Mouse (Mus musculus) small intestine, adult 2 months (tissue): ENCODE measurements around the gene 1700056E22Rik. TPM values are rescaled to one million over a fixed set of nuclear protein-coding genes. Genes with fewer than 3 reads are reported as not detected.

ENCODE experiments used
- H3K27ac ChIP-seq: fragments of 200-500 bp; 2 replicates; pipeline ENCODE4 v1.5.1; 2012; ENCODE audit warnings: low read depth, low read length, control low read depth, inconsistent platforms; ENCODE audit not compliant: insufficient read depth
- H3K27me3 ChIP-seq: fragments of 200-500 bp; 2 replicates; pipeline ENCODE4 v1.6.1; 2012; ENCODE audit warnings: mild to moderate bottlenecking, moderate library complexity, low read length, inconsistent platforms; ENCODE audit not compliant: control insufficient read depth, insufficient read depth
- H3K36me3 ChIP-seq: fragments of 200-500 bp; 2 replicates; pipeline ENCODE4 v1.6.1; 2012; ENCODE audit warnings: mild to moderate bottlenecking, low read length, control low read depth, inconsistent platforms; ENCODE audit not compliant: control insufficient read depth, insufficient read depth
- H3K4me1 ChIP-seq: fragments of 200-500 bp; 2 replicates; pipeline ENCODE4 v1.6.1; 2012; ENCODE audit warnings: low read length, inconsistent platforms, mixed read lengths; ENCODE audit not compliant: control insufficient read depth, insufficient read depth, insufficient read length
- H3K4me3 ChIP-seq: fragments of 200-500 bp; 2 replicates; pipeline ENCODE4 v1.5.1; 2012; ENCODE audit warnings: low read depth, mild to moderate bottlenecking, control low read depth, inconsistent platforms, low read length, moderate library complexity
- CTCF ChIP-seq: fragments of 200-500 bp; IDR thresholded peaks from 2 replicates; pipeline ENCODE4 v1.5.1; 2012; ENCODE audit warnings: low read depth, mild to moderate bottlenecking, control low read depth, inconsistent platforms, low read length, moderate library complexity, mixed read lengths; ENCODE audit not compliant: insufficient replicate concordance, insufficient read length; ENCODE audit errors: extremely low read depth
- POLR2A ChIP-seq: fragments of 200-500 bp; IDR thresholded peaks from 2 replicates; pipeline ENCODE4 v1.6.1; 2012; ENCODE audit warnings: low read depth, mild to moderate bottlenecking, control low read depth, inconsistent platforms, low read length, moderate library complexity
- WGBS: fragments of 180-500 bp; shearing (Covaris S2); methylation state at CpG from one replicate; pipeline ENCODE4 v1.1.7; 2018; 5-methylcytosine and 5-hydroxymethylcytosine counted together
- polyA plus RNA-seq: library from polyadenylated mRNA; depleted of rRNA; stranded (reverse); fragments of >200 nt; gene quantifications from 2 replicates; pipeline ENCODE4 v1.2.3, GENCODE M21; 2012; rRNA removed

1700056E22Rik gene
- polyA plus RNA-seq = 0.19 and 1.6 TPM in 2 replicates

DNA sequence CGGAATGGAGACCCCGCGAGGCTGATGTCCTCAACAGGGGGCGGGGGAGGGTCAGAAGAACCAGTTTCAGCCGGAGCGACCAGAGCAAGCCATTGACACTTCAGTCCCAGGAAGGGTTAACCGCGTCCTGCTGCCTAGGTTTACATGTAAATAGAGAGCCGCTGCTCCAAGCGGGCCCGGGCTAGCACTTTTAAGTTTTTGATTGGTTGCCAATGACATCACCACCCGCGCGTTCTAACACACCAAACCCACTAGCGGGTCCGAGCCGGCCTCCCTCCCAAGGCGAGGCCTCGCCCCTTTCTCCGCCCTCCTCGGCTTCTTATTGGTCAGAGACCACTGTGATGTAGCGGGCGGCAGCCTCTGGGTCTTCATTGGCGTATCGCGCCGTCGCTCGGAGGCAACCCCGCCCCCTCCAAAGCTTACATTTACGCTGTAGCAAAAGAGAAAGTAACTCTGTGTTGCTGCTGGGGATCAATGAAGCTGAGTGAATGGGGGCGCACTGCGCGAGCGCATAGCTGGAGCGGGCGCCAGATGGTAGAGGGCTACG is at the start of gene 1700056E22Rik:
Gene 1700056E22Rik (minus strand): TSS at position 291 of the 547 bp plus-strand sequence.
- H3K4me3 ChIP-seq = peak within 1 kb of the TSS; percentile 85
- peaks cover 2% of the 10 kb centered on the region; the same call in 1 of the 2 replicates for H3K36me3 ChIP-seq
- TF ChIP-seq POLR2A (peak; percentile 57; the same call in 1 of the 2 replicates), CTCF (no peak)
- no peaks in the 10 kb centered on the region for H3K27me3 ChIP-seq
- peak within 1 kb of the TSS; percentile 87 for H3K27ac ChIP-seq
- H3K4me1 ChIP-seq = peaks cover 4% of the 10 kb centered on the region; the same call in 1 of the 2 replicates
- under 1% methylated on average over 38 of the region's 38 CpGs for WGBS

- H3K27me3 ChIP-seq = no peaks in the 10 kb centered on the region
- TF ChIP-seq POLR2A (no peak), CTCF (no peak)
- H3K4me3 ChIP-seq = no peak overlapping the region
- 67% methylated on average over 7 of the region's 7 CpGs for WGBS
- H3K36me3 ChIP-seq = no peaks in the 10 kb centered on the region
- H3K27ac ChIP-seq = no peak overlapping the region
- H3K4me1 ChIP-seq = no peaks in the 10 kb centered on the region
Observed at GRCm38 (mm10) chr1:184083166-184083565, 49.1 kb upstream of the 1700056E22Rik start.

- WGBS = 56% methylated on average over 3 of the region's 3 CpGs
- Histone ChIP-seq H3K4me1 (no peaks in the 10 kb centered on the region), H3K27me3 (no peaks in the 10 kb centered on the region), H3K27ac (no peak overlapping the region), H3K4me3 (no peak overlapping the region), H3K36me3 (no peaks in the 10 kb centered on the region)
- no peak for TF ChIP-seq POLR2A
- TF ChIP-seq CTCF = no peak
Observed at GRCm38 (mm10) chr1:184082661-184083060, 48.6 kb upstream of the 1700056E22Rik start.

DNA sequence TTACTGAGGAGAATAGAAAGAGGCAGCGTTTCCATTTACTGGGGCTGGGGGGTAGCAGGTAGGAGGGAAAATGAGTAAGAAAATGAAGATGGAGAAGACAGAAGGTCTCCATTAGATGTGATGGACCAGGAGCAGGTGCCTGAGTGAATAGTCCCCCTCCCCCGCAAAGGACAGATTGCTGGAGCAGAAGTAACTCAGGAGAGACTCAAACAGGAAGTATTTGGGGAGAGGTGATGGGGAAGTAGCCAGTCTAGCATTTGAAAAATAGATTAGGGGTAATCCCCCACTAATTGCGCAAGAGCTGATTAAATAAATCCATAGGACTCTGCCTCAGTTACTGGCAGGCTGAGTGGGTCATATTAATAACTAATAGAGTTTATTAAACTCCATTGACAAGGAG is 45.2 kb upstream of the 1700056E22Rik start:
- Histone ChIP-seq H3K27me3 (no peaks in the 10 kb centered on the region), H3K36me3 (peaks cover under 1% of the 10 kb centered on the region), H3K4me1 (no peaks in the 10 kb centered on the region), H3K4me3 (no peak overlapping the region), H3K27ac (no peak overlapping the region)
- TF ChIP-seq CTCF (no peak), POLR2A (no peak)
- 85% methylated on average over 3 of the region's 3 CpGs for WGBS

DNA sequence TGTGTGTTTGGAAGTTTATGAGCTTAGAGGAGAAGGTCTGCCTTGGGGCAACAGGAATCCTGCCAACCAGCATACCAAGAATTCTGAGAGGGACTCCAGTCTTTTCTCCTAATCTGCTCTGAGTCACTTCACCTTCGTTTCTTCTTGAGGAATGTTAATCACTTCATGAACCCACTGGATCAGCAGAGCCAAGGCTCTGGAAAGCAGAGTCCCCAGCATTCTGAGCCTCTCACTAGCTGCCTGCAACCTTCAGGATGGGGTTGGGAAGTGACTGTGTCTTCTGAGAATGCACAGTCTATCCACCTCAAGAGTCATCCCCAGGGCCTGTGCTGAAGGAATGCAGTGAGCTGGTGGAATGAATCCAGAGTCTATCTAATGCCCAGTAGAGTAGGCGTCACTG is 42.7 kb upstream of the 1700056E22Rik start:
- TF ChIP-seq CTCF = no peak
- TF ChIP-seq POLR2A = no peak
- Histone ChIP-seq H3K27me3 (no peaks in the 10 kb centered on the region), H3K4me3 (no peak overlapping the region), H3K36me3 (peaks cover 5% of the 10 kb centered on the region), H3K27ac (no peak overlapping the region), H3K4me1 (no peaks in the 10 kb centered on the region)
- WGBS = 49% methylated on average over 2 of the region's 2 CpGs

GRCm38 (mm10) chr1:184076065-184076464 is 42.0 kb upstream of the 1700056E22Rik start:
- Histone ChIP-seq H3K4me1 (no peaks in the 10 kb centered on the region), H3K27me3 (no peaks in the 10 kb centered on the region), H3K4me3 (no peak overlapping the region), H3K27ac (no peak overlapping the region), H3K36me3 (peaks cover 6% of the 10 kb centered on the region)
- WGBS = 75% methylated on average over 6 of the region's 6 CpGs
- TF ChIP-seq CTCF = no peak
- TF ChIP-seq POLR2A = no peak

- 91% methylated on average over 12 of the region's 12 CpGs for WGBS
- H3K27ac ChIP-seq = no peak overlapping the region
- H3K4me1 ChIP-seq = peaks cover 2% of the 10 kb centered on the region; the same call in 1 of the 2 replicates
- no peak for TF ChIP-seq CTCF
- TF ChIP-seq POLR2A = no peak
- 0 out of 2 replicates have a peak, but pooled peaks cover 2% of the 10 kb centered on the region for H3K36me3 ChIP-seq
- no peaks in the 10 kb centered on the region for H3K27me3 ChIP-seq
- H3K4me3 ChIP-seq = no peak overlapping the region
Observed at GRCm38 (mm10) chr1:184068971-184069370, 34.9 kb upstream of the 1700056E22Rik start.
